Mouse (Mus musculus) frontal cortex, postnatal 25 days (tissue): ENCODE data around the gene Teddm3.
"Not testable (repeated sequence)": the region's sequence is repeated elsewhere in the genome, so short reads cannot be mapped to it uniquely, and the experiment has no call there.

Experiments
- DNase-seq, 2 experiments: peaks; one replicate each; pipeline ENCODE4 v3.0.0; 2022; ENCODE audit warnings: low spot score in 2 of 2

Gene Teddm3

DNA sequence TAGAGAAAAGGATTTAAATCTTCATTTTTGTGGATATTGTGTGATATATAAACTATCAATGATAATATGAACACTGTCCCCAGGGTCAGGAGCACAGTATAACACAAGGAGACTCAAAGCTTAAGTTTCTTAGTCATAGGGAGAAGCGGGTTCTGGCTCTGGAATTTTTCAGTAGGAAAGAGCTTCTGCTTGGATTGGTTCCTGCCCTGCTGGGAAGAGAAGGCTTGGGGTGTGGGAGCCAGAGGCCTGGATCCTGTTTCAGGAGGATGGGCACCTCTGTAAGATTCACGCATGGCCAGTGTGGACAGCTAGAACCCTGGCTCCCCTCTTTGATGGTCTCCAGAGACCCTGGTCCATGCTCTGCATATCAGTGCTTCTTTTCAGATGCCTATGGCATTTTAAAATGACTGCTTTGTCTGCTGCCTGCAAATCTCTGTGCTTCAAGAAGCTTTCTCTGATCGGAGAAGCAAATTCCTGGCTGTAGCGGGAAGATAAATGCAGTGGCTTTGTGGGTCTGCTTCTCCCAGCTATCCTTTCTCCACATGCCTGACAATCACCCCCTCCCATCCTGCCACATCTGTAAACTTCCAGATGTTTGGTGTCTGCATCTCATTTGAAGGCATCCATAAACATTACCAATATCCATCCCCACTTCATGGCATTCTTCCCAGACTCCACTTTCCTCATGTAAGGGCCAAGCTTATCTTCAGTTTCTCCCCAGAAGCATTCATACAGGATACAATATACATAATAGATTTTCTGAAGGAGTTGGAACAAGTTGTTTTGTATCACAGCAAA, 2.0 kb downstream of the Teddm3 start:
- DNase-seq, result no peak

DNA sequence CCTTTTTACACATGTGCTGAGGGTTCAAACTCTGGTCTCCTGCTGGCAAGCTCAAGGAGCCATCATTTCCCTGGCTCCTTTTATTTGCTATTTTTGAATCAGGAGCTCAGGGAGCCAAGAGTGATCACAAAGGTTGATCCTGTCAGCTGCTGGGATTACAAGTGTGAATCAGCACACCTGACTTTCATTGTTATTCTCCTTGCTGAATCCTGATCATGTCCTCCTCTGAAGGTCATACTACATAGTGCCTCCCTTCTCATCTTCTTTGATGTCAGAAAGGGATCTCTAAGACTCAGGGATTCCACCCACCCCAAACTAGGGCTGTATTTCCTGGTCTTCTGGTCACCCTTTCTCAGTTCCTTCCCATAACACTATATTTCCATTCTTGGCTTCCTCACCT, 3.9 kb downstream of the Teddm3 start:
- DNase-seq, result no peak

DNA sequence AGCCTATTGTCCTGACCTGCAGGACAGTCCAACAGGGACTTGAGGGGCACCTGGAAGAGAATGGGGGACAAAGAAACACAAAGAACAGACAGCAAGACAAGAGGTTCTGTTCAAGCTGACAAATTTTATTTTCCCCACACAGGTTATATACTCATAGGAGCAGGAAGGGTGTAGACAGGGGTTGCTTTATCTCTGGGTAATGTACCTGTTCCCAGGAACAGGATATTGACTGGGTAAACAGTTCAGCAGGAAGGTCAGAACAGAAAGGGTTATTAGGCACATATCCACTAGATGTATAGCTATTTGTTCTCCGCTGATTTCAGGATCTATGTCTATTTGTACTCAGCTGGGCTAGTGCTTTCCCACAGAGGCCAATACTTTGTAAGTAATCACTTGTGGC, 5.3 kb downstream of the Teddm3 start:
- not testable (repeated sequence) for DNase-seq

DNA sequence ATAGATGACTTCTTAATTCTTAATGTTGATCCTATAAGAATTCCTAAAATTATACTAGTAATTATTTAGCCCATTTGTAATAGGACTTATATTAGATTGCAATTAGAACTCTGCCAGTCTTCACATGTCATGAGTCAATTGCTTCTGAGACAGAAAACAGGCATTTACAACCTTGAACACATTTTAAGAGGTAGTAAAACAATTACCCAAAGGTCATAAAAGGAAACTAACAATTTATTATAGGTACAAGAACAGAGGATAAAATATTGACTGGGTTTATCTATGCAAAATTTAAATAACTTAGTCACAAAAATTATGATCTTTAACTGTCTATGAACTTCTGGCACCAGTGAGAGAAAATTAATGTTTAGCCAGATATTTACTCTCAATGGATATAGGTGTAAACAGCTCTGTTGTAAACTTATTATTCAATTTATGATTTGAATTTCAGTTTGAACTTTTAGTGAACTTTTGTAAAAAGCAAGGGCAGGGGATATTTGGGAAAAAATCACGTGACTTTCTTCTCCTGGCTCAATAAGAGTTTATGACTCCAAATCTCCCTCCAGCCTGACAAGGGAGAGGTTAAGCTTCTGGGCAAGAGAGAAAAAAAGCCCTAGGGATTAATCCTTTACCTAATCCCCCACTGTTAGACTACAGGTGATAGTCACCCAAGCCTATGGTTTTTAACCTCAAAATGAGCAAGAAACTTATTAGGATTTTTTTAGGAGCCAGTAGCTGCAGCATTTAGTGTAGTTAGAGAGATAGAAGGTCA, 17.3 kb downstream of the Teddm3 start:
- no peak for DNase-seq

DNA sequence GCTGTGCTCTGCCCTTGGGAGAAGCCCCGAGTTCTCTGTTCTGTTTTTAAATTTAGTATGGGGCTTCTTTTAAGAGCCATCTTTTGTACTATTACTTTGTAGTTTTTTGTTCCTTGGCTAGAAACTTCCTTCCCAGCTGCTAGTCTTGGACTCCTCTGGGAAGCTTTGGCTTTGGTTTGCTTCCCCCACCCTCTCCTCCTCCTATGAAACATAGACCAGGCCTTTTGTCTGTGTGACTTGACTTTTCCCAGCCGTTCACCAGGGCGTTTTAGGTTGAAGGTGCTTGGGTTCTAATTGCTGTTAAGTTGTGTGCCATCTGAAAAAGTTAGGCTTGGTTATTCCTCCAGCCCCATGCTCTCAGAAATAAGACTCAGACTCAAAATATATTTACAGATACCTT, 26.1 kb downstream of the Teddm3 start:
- not testable (repeated sequence) for DNase-seq

DNA sequence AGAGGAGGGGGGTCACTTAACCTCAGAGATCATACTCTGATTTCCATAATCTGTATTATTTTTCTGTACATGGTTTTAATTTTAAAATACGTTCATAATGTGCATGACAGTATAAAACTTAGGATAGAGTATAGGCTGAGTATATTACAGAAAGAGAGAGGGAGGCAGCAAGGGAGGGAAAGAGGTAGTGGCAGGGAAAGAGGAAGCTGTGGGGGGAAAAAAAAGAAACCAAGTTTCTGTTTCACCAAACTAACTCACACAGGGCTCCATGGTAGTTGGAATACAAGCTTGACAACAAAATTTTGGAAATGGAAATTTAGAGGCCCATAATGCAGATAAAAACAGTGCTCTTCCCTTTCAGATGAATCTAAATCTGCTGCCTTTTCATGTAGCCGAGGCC, 31.0 kb downstream of the Teddm3 start:
- not testable (repeated sequence) for DNase-seq

DNA sequence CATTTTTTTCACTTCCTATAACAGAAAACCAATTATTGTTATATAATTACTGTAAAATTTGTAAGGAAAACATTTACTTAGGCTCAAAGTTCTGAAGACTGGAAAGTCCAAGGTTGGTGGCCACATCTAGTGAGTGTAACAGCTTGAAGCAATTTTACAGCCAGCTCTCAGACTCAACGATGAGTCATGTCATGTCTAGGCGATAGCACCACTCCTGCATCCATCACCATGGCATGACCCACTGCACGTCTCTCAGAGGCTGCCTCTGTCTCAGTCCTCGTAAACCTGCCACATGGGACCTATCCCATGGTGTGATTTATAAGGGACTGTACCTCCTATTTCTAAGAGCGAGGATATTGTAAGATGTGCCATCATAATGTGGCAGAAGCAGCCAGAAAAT, 37.7 kb downstream of the Teddm3 start:
- DNase-seq, result no peak

DNA sequence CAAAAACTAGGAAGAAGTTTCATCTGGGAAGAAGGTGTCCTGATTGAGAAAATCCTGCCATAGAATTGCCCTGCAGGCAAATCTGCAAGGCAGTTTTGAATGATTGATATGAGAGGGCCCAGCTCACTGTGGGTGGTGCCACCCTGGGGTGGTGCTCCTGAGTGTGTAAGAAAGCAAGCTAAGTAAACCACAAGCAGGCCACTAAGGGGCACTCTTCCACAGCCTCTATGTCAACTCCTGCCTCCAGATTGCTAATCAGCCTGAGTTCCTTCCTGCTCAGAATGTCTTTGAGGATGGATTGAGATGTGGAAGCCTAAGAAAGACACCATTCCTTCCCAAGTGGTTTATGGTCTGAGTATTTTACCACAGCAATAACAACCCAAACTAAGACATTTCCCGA, 44.3 kb downstream of the Teddm3 start:
- no peak for DNase-seq
